Mouse (Mus musculus) midbrain, postnatal 0 days (tissue): Measurements from ENCODE around the gene Map3k7. TPM values are rescaled to one million over a fixed set of nuclear protein-coding genes. Genes with fewer than 3 reads are reported as not detected.
"Not testable (repeated sequence)": the region's sequence is repeated elsewhere in the genome, so short reads cannot be mapped to it uniquely, and the experiment has no call there.

Experiments
- ATAC-seq: fragments of 200-750 bp; cut with Nextera tagmentation; 2 replicates; pipeline ENCODE4 v1.8.0; 2017; ENCODE audit warnings: moderate number of reproducible peaks, mild to moderate bottlenecking, moderate TSS enrichment, moderate library complexity; ENCODE audit not compliant: low FRiP score
- DNase-seq: peaks from one replicate; pipeline ENCODE4 v3.0.0-alpha.2; 2015; ENCODE audit warnings: low spot score
- H3K27ac ChIP-seq: fragments of 300-500 bp; sonication (generic); 2 replicates; pipeline ENCODE4 v1.5.1; 2014; ENCODE audit warnings: low read depth, mild to moderate bottlenecking, low read length, mixed read lengths
- H3K27me3 ChIP-seq: fragments of 300-500 bp; sonication (generic); 2 replicates; pipeline ENCODE4 v1.6.1; 2014; ENCODE audit warnings: low read length, control low read depth, mixed read lengths; ENCODE audit not compliant: insufficient read depth
- H3K36me3 ChIP-seq: fragments of 300-500 bp; sonication (generic); 2 replicates; pipeline ENCODE4 v1.6.1; 2014; ENCODE audit warnings: low read length, control low read depth, mixed read lengths; ENCODE audit not compliant: insufficient read depth
- H3K4me1 ChIP-seq: fragments of 300-500 bp; sonication (generic); 2 replicates; pipeline ENCODE4 v1.6.1; 2014; ENCODE audit warnings: mild to moderate bottlenecking, control low read depth, antibody characterized with exemption, low read length, mixed read lengths; ENCODE audit not compliant: insufficient read depth
- H3K4me2 ChIP-seq: fragments of 300-500 bp; sonication (generic); 2 replicates; pipeline ENCODE4 v1.6.1; 2014; ENCODE audit warnings: low read depth, mild to moderate bottlenecking, low read length, mixed read lengths; ENCODE audit not compliant: poor library complexity, severe bottlenecking
- H3K4me3 ChIP-seq: fragments of 300-500 bp; sonication (generic); 2 replicates; pipeline ENCODE4 v1.5.1; 2014; ENCODE audit warnings: low read depth, mild to moderate bottlenecking, low read length, moderate library complexity
- H3K9ac ChIP-seq: fragments of 300-500 bp; sonication (generic); replicated peaks from 2 replicates; pipeline ENCODE4 v1.6.1; 2014; ENCODE audit warnings: mild to moderate bottlenecking, low read length, moderate library complexity, mixed read lengths; ENCODE audit not compliant: poor library complexity, severe bottlenecking
- H3K9me3 ChIP-seq: fragments of 300-500 bp; sonication (generic); 2 replicates; pipeline ENCODE4 v1.6.1; 2016; ENCODE audit warnings: low read length, control low read depth
- CTCF ChIP-seq: IDR thresholded peaks from 2 replicates; pipeline ENCODE4 v1.5.1; 2016; ENCODE audit warnings: antibody characterized with exemption, mild to moderate bottlenecking
- WGBS: fragments of 180-500 bp; shearing (Covaris S2); extraction: QIAGEN DNeasy Blood & Tissue Kit; methylation state at CpG from one replicate; pipeline ENCODE4 v1.1.7; 2014; 5-methylcytosine and 5-hydroxymethylcytosine counted together
- polyA plus RNA-seq: library from polyadenylated mRNA; unstranded; fragments of >200 nt; fragmentation: Nextera tagmentation; extraction: Ambion mirVana; gene quantifications from 2 replicates; pipeline ENCODE4 v1.2.1, GENCODE M21; 2015
- total RNA-seq: library from RNA; depleted of rRNA; stranded (reverse); fragments of >200 nt; gene quantifications from 2 replicates; pipeline ENCODE4 v1.2.3, GENCODE M21; 2014

Gene Map3k7
- total and polyA plus RNA-seq, 2 experiments from 2014 or later = 15.5 to 38.7 TPM

DNA sequence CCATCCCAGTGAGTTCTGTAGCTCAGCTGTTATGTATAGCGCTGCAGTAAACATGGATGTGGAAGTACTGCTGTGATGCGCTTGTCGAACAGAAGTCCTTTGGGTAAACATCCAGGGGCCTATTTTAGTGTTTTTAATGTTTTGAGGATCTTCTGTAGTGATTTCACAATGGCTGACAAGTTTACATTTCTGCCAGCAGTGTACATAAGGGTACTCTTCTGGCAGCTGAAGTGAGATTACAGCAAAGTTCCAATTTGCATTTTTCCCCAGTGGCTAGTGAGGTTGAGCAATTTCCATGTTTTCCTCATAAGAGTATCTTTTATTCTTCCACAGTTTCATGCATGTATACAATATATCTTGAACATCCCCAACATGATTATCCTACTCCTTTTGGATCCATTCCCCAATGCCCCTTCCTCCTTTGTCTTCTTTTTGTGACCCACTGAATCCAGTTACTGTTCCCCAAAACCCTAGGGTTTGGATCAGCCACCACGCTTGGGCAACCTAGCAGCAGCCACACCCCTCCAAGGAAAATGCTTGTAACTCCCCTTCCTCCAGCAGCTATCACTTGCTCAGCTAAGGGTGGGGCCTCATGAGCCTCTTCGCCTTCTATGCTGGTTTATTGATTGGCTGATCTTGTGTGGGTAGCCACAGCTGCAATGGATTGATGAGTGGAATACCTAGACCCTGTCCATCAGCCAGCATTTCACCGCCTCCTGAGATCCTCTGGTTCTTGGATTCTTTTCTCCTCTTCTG is 47.5 kb downstream of the Map3k7 start:
- TF ChIP-seq CTCF = no peak
- Histone ChIP-seq H3K4me1 (no peaks in the 10 kb centered on the region), H3K27ac (no peak overlapping the region), H3K9ac (no peak overlapping the region), H3K27me3 (no peaks in the 10 kb centered on the region), H3K4me3 (no peak overlapping the region), H3K36me3 (peaks cover 32% of the 10 kb centered on the region), H3K9me3 (no peaks in the 10 kb centered on the region), H3K4me2 (no peak overlapping the region)
- DNase-seq (no peak), ATAC-seq (no peak)
- WGBS = 91% methylated on average over 6 of the region's 6 CpGs

DNA sequence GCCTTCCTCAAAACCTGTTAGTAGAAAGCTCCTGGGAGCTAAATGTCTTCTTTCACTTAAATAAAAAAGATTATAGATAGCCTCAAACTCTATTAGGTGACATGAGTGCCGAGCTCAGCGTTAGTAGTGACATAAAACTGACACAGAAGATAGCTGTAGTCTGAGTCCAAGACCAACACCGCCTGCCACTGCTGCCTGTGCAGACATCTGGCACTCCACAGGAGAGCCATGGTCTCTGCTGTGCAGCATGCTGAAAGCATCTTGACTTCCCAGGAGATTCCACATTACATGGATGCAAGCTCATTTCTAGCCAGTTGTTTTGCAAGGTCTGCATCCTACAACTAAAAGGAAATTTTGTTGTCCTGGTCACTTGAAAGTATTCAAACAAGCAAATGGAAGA is 57.2 kb downstream of the Map3k7 start:
- ATAC-seq = no peak
- no peak for TF ChIP-seq CTCF
- Histone ChIP-seq H3K36me3 (peaks cover 25% of the 10 kb centered on the region), H3K9ac (no peak overlapping the region), H3K4me3 (no peak overlapping the region), H3K27me3 (no peaks in the 10 kb centered on the region), H3K27ac (no peak overlapping the region), H3K4me1 (no peaks in the 10 kb centered on the region), H3K9me3 (no peaks in the 10 kb centered on the region), H3K4me2 (no peak overlapping the region)
- DNase-seq = peak; percentile 15
- 87% methylated on average over 3 of the region's 3 CpGs for WGBS

DNA sequence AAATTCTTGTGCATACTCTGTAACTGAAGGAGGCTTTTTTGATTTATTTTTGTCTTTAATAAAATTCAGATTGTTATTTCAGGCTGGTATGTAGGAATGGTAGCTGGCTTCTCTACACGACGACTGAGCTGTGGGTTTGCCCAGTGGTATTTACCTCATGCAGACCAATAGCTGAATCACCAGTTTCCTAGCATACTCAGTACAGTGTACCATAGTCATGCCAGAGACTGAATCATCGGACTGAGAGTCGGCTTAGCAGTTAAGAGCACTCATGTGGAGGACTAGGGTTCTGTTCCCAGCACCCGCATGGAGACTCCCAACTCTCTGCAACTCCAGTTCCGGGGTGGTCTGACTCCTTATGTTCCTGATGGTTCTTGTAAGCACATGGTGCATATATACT is 58.4 kb downstream of the Map3k7 start:
- no peak overlapping the region for H3K4me2 ChIP-seq
- 96% methylated on average over 6 of the region's 6 CpGs for WGBS
- peaks cover 18% of the 10 kb centered on the region for H3K36me3 ChIP-seq
- no peak overlapping the region for H3K27ac ChIP-seq
- H3K9me3 ChIP-seq = no peaks in the 10 kb centered on the region
- ATAC-seq (no peak), DNase-seq (no peak)
- no peak overlapping the region for H3K9ac ChIP-seq
- TF ChIP-seq CTCF = no peak
- no peaks in the 10 kb centered on the region for H3K4me1 ChIP-seq
- H3K4me3 ChIP-seq = no peak overlapping the region
- H3K27me3 ChIP-seq = no peaks in the 10 kb centered on the region

DNA sequence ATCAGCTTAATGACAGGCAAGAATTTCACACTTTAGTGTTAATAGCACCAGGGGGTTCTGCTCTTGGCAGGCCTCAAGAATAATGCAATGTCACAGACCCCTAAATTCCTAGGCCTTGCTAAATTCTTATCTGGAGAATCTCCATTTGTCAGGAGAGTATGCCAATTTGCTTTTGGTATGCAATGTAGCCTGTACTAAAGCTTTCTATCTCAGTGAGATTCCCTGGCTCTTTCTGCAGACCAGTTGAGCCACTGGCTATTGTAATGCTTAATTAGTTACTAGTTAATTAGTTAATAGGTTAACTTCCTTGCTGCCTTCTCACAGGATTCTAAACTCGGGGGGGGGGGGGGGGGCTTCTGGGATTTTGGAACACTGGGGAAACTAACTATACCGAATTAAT is 60.3 kb downstream of the Map3k7 start:
- H3K4me2 ChIP-seq, H3K36me3 ChIP-seq, H3K27ac ChIP-seq, DNase-seq, H3K4me3 ChIP-seq, ATAC-seq, H3K9ac ChIP-seq, H3K27me3 ChIP-seq, H3K9me3 ChIP-seq, H3K4me1 ChIP-seq: not testable (repeated sequence)
- 91% methylated on average over 2 of the region's 2 CpGs for WGBS

DNA sequence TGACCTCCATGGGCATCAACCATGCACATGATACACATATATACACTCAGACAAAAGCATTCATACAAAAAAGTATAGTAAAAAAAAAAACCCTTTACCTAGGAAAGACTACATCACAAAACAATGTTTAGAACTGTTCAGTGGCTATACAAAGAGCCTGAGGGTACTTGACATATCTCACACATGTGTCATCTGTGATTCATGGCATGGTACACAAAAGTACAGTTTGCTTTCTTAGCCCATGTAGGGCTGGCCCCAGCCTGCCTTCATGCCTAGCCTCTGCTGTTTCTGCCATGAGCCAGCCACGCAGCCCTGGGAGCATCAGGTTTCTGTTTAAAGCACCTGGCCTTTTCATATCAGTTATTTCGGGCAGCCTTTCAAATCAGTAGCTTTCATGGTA is 61.2 kb downstream of the Map3k7 start:
- no peak for DNase-seq
- TF ChIP-seq CTCF = no peak

DNA sequence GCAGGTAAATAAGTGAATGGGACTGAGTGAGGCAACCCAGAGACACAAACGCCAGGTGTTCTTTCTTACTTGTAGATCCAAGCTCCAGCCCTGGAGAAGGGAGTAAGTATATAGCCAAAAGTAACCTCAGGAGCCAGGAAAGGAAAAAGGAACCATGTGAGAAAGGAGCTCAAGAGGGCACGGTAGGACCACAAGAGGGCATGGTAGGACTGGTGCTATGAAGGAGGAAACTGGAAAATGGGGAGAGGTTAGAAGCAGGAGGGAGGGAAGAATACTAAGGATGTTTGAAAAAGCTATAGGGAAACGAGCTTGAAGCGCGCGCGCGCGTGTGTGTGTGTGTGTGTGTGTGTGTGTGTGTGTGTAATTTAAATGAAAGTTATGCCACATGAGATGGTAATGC is 63.2 kb downstream of the Map3k7 start:
- no peaks in the 10 kb centered on the region for H3K27me3 ChIP-seq
- ATAC-seq (no peak; the same call in 1 of the 2 replicates), DNase-seq (peak; percentile 12)
- no peak overlapping the region for H3K4me3 ChIP-seq
- no peak overlapping the region for H3K27ac ChIP-seq
- no peaks in the 10 kb centered on the region for H3K9me3 ChIP-seq
- no peak overlapping the region for H3K4me2 ChIP-seq
- no peaks in the 10 kb centered on the region for H3K36me3 ChIP-seq
- no peak overlapping the region for H3K9ac ChIP-seq
- whole genome bisulfite sequencing = 89% methylated on average over 9 of the region's 9 CpGs
- TF ChIP-seq CTCF = peak; percentile 75
- no peaks in the 10 kb centered on the region for H3K4me1 ChIP-seq

More for the DNA sequence above, 61.2 kb downstream of the Map3k7 start:
- H3K9me3 ChIP-seq = no peaks in the 10 kb centered on the region
- WGBS = 92% methylated on average over 2 of the region's 2 CpGs
- no peaks in the 10 kb centered on the region for H3K4me1 ChIP-seq
- no peak overlapping the region for H3K4me3 ChIP-seq
- H3K36me3 ChIP-seq = peaks cover 10% of the 10 kb centered on the region
- no peak overlapping the region for H3K4me2 ChIP-seq
- H3K9ac ChIP-seq = no peak overlapping the region
- H3K27ac ChIP-seq = no peak overlapping the region
- no peak for ATAC-seq
- H3K27me3 ChIP-seq = no peaks in the 10 kb centered on the region
